In the genomic region with DNA sequence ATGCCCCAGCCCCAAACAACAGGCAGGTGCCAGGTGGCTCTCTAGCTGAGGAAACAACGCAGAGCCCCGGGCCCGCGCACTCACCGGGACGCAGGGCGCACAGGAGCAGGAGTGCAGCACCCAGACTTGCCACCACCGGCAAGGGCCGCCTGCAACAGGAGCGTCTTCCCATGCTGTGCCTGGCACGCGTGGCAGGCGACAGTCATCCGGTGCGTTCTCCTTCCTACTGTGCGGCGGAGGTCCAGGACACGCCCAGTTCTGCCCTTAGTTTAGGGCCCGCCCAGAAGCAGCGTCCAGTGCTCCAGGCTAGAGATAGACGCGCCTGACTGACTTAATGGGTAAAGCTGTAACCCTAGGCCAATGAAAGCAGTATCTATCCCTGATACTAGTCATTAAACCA, we compare ENCODE assay signal across 9 mouse cellular contexts. TPM values are rescaled to one million over a fixed set of nuclear protein-coding genes. Genes with fewer than 3 reads are reported as not detected.
A peak's percentile ranks its signal among the peaks of the same experiment; 100 is the strongest.
DNase-seq lines count a peak whose midpoint lies in the region; ATAC-seq and TF ChIP-seq lines count a peak whose summit lies in the region.
"Had no signal": no experiment of that assay in that cellular context is flagged by ENCODE, and none has a peak within 500 bp of the region (broad histone marks: within the 10 kb centered on the region; RNA-seq: fewer than 3 reads in every experiment).

A gene (minus strand): TSS at position 195 of the 400 bp plus-strand sequence.

- H3K4me2 ChIP-seq in forebrain, embryonic 13.5 days, result peak within 1 kb of the TSS; percentile 43
- H3K4me2 ChIP-seq in hindbrain, embryonic 15.5 days, result peak within 1 kb of the TSS; percentile 46
- H3K4me2 ChIP-seq in liver, embryonic 12.5 days, result peak within 1 kb of the TSS; percentile 54
- peak within 1 kb of the TSS; percentile 42 for H3K4me2 ChIP-seq in neural tube, embryonic 13.5 days

- H3K4me3 ChIP-seq in forebrain, embryonic 13.5 days, result no peak within 1 kb of the TSS
- H3K4me3 ChIP-seq in hindbrain, embryonic 15.5 days, result peak within 1 kb of the TSS; percentile 6; the same call in 1 of the 2 replicates
- H3K4me3 ChIP-seq in liver, embryonic 12.5 days, result peak within 1 kb of the TSS; percentile 39
- H3K4me3 ChIP-seq in neural tube, embryonic 13.5 days, result 0 out of 2 replicates have a peak within 1 kb of the TSS, but pooled peaks have one; percentile 8
- no peak within 1 kb of the TSS for H3K4me3 ChIP-seq in layer of hippocampus, adult 2 months

- 0 out of 2 replicates have a peak, but pooled peaks cover 5% of the 10 kb centered on the region for H3K27me3 ChIP-seq in forebrain, embryonic 13.5 days
- no peaks in the 10 kb centered on the region for H3K27me3 ChIP-seq in hindbrain, embryonic 15.5 days
- H3K27me3 ChIP-seq in liver, embryonic 12.5 days (replicated peaks), result 0 out of 2 replicates have a peak, but pooled peaks cover 7% of the 10 kb centered on the region
- peaks cover 20% of the 10 kb centered on the region for H3K27me3 ChIP-seq in neural tube, embryonic 13.5 days

- 0 out of 2 replicates have a peak, but pooled peaks have one; percentile 19 for ATAC-seq in forebrain, embryonic 13.5 days
- ATAC-seq in hindbrain, embryonic 15.5 days (ENCODE audit: low FRiP score, low read depth), result no peak
- ATAC-seq in liver, embryonic 12.5 days, result peak; percentile 41; the same call in 1 of the 2 replicates
- no peak for ATAC-seq in neural tube, embryonic 13.5 days (ENCODE audit: low read depth)

- no peaks in the 10 kb centered on the region for H3K9me3 ChIP-seq in forebrain, embryonic 13.5 days (replicated peaks)
- H3K9me3 ChIP-seq in hindbrain, embryonic 15.5 days, result no peaks in the 10 kb centered on the region
- no peaks in the 10 kb centered on the region for H3K9me3 ChIP-seq in liver, embryonic 12.5 days (replicated peaks)
- H3K9me3 ChIP-seq in neural tube, embryonic 13.5 days, result no peaks in the 10 kb centered on the region

- TF ChIP-seq CTCF in layer of hippocampus, adult 2 months (conservative IDR thresholded peaks at IDR 0.05), result no peak

- H3K36me3 ChIP-seq in forebrain, embryonic 13.5 days (ENCODE audit: poor library complexity, severe bottlenecking), result no peaks in the 10 kb centered on the region
- H3K36me3 ChIP-seq in hindbrain, embryonic 15.5 days, result no peaks in the 10 kb centered on the region
- no peaks in the 10 kb centered on the region for H3K36me3 ChIP-seq in liver, embryonic 12.5 days
- H3K36me3 ChIP-seq in neural tube, embryonic 13.5 days, result no peaks in the 10 kb centered on the region

- H3K27ac ChIP-seq in forebrain, embryonic 13.5 days, result no peak within 1 kb of the TSS
- H3K27ac ChIP-seq in hindbrain, embryonic 15.5 days (replicated peaks), result no peak within 1 kb of the TSS
- H3K27ac ChIP-seq in liver, embryonic 12.5 days, result peak within 1 kb of the TSS; percentile 36; the same call in 1 of the 2 replicates
- no peak within 1 kb of the TSS for H3K27ac ChIP-seq in neural tube, embryonic 13.5 days (replicated peaks)
- H3K27ac ChIP-seq in layer of hippocampus, adult 2 months, result no peak within 1 kb of the TSS

- DNase-seq in heart, adult 11 months, result peak; percentile 90
- DNase-seq in heart, adult 8-10 months (ENCODE audit: low spot score), result no peak
- DNase-seq in left cerebral cortex, adult 11 months (ENCODE audit: low spot score), result no peak
- DNase-seq in layer of hippocampus, adult 2 months (ENCODE audit: low spot score in 2 of 2), result no peak

- 3% methylated on average over 22 of the region's 22 CpGs for WGBS in forebrain, embryonic 13.5 days
- WGBS in hindbrain, embryonic 15.5 days, result 4% methylated on average over 22 of the region's 22 CpGs
- 6% methylated on average over 22 of the region's 22 CpGs for WGBS in liver, embryonic 12.5 days (ENCODE audit: insufficient replicate concordance)
- 7% methylated on average over 22 of the region's 22 CpGs for WGBS in neural tube, embryonic 13.5 days

- peaks cover 7% of the 10 kb centered on the region; the same call in 1 of the 2 replicates for H3K4me1 ChIP-seq in forebrain, embryonic 13.5 days
- H3K4me1 ChIP-seq in hindbrain, embryonic 15.5 days (replicated peaks), result peaks cover 6% of the 10 kb centered on the region; the same call in 1 of the 2 replicates
- H3K4me1 ChIP-seq in liver, embryonic 12.5 days, result 0 out of 2 replicates have a peak, but pooled peaks cover 8% of the 10 kb centered on the region
- H3K4me1 ChIP-seq in neural tube, embryonic 13.5 days (replicated peaks), result peaks cover 8% of the 10 kb centered on the region

- no peak within 1 kb of the TSS for H3K9ac ChIP-seq in forebrain, embryonic 13.5 days
- H3K9ac ChIP-seq in hindbrain, embryonic 15.5 days, result no peak within 1 kb of the TSS
- 0 out of 2 replicates have a peak within 1 kb of the TSS, but pooled peaks have one; percentile 12 for H3K9ac ChIP-seq in liver, embryonic 12.5 days
- H3K9ac ChIP-seq in neural tube, embryonic 13.5 days, result peak within 1 kb of the TSS; percentile 9; the same call in 1 of the 2 replicates

RNA-seq across cellular contexts. Expression of the gene that starts here (rescaled TPM):
- total RNA-seq in heart, adult 8-10 months (2022), result under 1 TPM in 1 of 4 experiments, not detected in 3; 0.32 TPM
- polyA plus RNA-seq in forebrain, embryonic 13.5 days (2015; fragmentation: Nextera tagmentation; extraction: Ambion mirVana), result 0.18 TPM in 1 of 2 replicates, not detected in the other
- polyA plus RNA-seq in hindbrain, embryonic 15.5 days (2015; fragmentation: Nextera tagmentation; extraction: Ambion mirVana), result 0.12 TPM in 1 of 2 replicates, not detected in the other
- 14.5 and 16.7 TPM in 2 replicates for polyA plus RNA-seq in liver, embryonic 12.5 days (2016; fragmentation: Nextera tagmentation; extraction: Ambion mirVana)
- 0.27 TPM in 1 of 2 replicates, not detected in the other for polyA plus RNA-seq in neural tube, embryonic 13.5 days (2015; fragmentation: Nextera tagmentation; extraction: Ambion mirVana)
- not detected for total RNA-seq in layer of hippocampus, adult 2 months (2021)
- total RNA-seq: heart, postnatal 36 days had no signal

Comparison
In these comparisons a context has a peak if more than half of its experiments do, and no peak if none do; other contexts are left out.
1. RNA of the gene that starts here (polyA plus RNA-seq): 14.5 to 16.7 TPM in liver, embryonic 12.5 days; 0.27 TPM in neural tube, embryonic 13.5 days, 0.12 TPM in hindbrain, embryonic 15.5 days and 0.18 TPM in forebrain, embryonic 13.5 days; every median in the first group is over 10 times any median in the second.
2. Peak in ATAC-seq and H3K4me2 ChIP-seq in forebrain, embryonic 13.5 days; RNA of the gene not detected or under 1 TPM.
3. H3K4me3 ChIP-seq: peak in hindbrain, embryonic 15.5 days (single experiment), liver, embryonic 12.5 days (single experiment) and neural tube, embryonic 13.5 days (single experiment); none in forebrain, embryonic 13.5 days (single experiment) and layer of hippocampus, adult 2 months (single experiment).
4. H3K9ac ChIP-seq: peak in liver, embryonic 12.5 days (single experiment) and neural tube, embryonic 13.5 days (single experiment); none in forebrain, embryonic 13.5 days (single experiment) and hindbrain, embryonic 15.5 days (single experiment).
5. Peak in every context shown above with its lines, with median percentiles within 50 percentile points of each other: H3K4me2 ChIP-seq.